Mouse (Mus musculus): ENCODE data around the gene Actr8. TPM values are rescaled to one million over a fixed set of nuclear protein-coding genes. Genes with fewer than 3 reads are reported as not detected.

Actr8 gene
- 10 to 100 TPM; 80.2 to 83.3 TPM for total RNA-seq (2021)
- long read RNA-seq, experiment 1, transcript Actr8-201 (13 exons, 2,119 nt) = major isoform, 82 of 116 reads
- long read RNA-seq, experiment 1, partial matches to known transcripts = 14 of 116 reads
- long read RNA-seq, experiment 1, other reads (novel, unspliced or antisense) = 16 of 116 reads
- long read RNA-seq, experiment 2, transcript Actr8-201 (13 exons, 2,119 nt) = major isoform, 42 of 59 reads
- long read RNA-seq, experiment 2, partial matches to known transcripts = 7 of 59 reads
- long read RNA-seq, experiment 2, other reads (novel, unspliced or antisense) = 9 of 59 reads

GRCm38 (mm10) chr14:29978254-29979204, at the start of gene Actr8:
Actr8 (plus strand) TSS chr14:29978337.
- DNase-seq (ENCODE audit: low spot score in 2 of 2) = peak; percentile 92 to 94

- DNase-seq (ENCODE audit: low spot score in 2 of 2) = peak; percentile 29 to 41
Measured at GRCm38 (mm10) chr14:29928966-29929365, 49.2 kb upstream of the Actr8 start.

- DNase-seq (ENCODE audit: low spot score in 2 of 2) = no peak
Measured at GRCm38 (mm10) chr14:29935516-29935915, 42.6 kb upstream of the Actr8 start.

GRCm38 (mm10) chr14:29937466-29937865, 40.7 kb upstream of the Actr8 start:
- DNase-seq (ENCODE audit: low spot score in 2 of 2) = peak; percentile 29 to 50

- DNase-seq (ENCODE audit: low spot score in 2 of 2) = no peak
Measured at GRCm38 (mm10) chr14:29939600-29940312, 38.4 kb upstream of the Actr8 start.

- no peak for DNase-seq (ENCODE audit: low spot score in 2 of 2)
Measured at GRCm38 (mm10) chr14:29940313-29940812, 37.8 kb upstream of the Actr8 start.

GRCm38 (mm10) chr14:29940877-29941276, 37.3 kb upstream of the Actr8 start:
- peak; percentile 49 to 50 for DNase-seq (ENCODE audit: low spot score in 2 of 2)

GRCm38 (mm10) chr14:29946761-29947309, 31.3 kb upstream of the Actr8 start:
- no peak for DNase-seq (ENCODE audit: low spot score in 2 of 2)

GRCm38 (mm10) chr14:29950805-29951204, 27.3 kb upstream of the Actr8 start:
- DNase-seq (ENCODE audit: low spot score in 2 of 2) = no peak

GRCm38 (mm10) chr14:29957393-29957792, 20.7 kb upstream of the Actr8 start:
- no peak for DNase-seq (ENCODE audit: low spot score in 2 of 2)

GRCm38 (mm10) chr14:29967611-29968010, 10.5 kb upstream of the Actr8 start:
- no peak for DNase-seq (ENCODE audit: low spot score in 2 of 2)

GRCm38 (mm10) chr14:29968075-29968821, 9.9 kb upstream of the Actr8 start, which contains the start of gene Selenok:
Selenok (plus strand) TSS chr14:29968308.
- DNase-seq (ENCODE audit: low spot score in 2 of 2) = peak; percentile 94 to 95

GRCm38 (mm10) chr14:29971446-29971845, 6.7 kb upstream of the Actr8 start:
- DNase-seq (ENCODE audit: low spot score in 2 of 2) = no peak

- no peak for DNase-seq (ENCODE audit: low spot score in 2 of 2)
Measured at GRCm38 (mm10) chr14:29971993-29972392, 6.1 kb upstream of the Actr8 start.

- no peak for DNase-seq (ENCODE audit: low spot score in 2 of 2)
Measured at GRCm38 (mm10) chr14:29976927-29977326, 1.2 kb upstream of the Actr8 start.

GRCm38 (mm10) chr14:29980447-29981205, 2.5 kb downstream of the Actr8 start:
- DNase-seq (ENCODE audit: low spot score in 2 of 2) = no peak

GRCm38 (mm10) chr14:29986096-29986495, 8.0 kb downstream of the Actr8 start:
- DNase-seq (ENCODE audit: low spot score in 2 of 2) = no peak

- no peak for DNase-seq (ENCODE audit: low spot score in 2 of 2)
Measured at GRCm38 (mm10) chr14:29987276-29987675, 9.1 kb downstream of the Actr8 start.

- DNase-seq (ENCODE audit: low spot score in 2 of 2) = no peak
Measured at GRCm38 (mm10) chr14:29987739-29988138, 9.6 kb downstream of the Actr8 start.
